Mouse (Mus musculus) CH12.LX (cell line): ENCODE measurements at regions not wholly inside any gene's neighbourhood (a gene's known extent, or its start where the extent isn't known, plus 50 kb on each side); places are given as distances from the start of the nearest gene placed in this dataset.

Source experiments
- CTCF ChIP-seq, 2 experiments: IDR thresholded peaks in 1 of 2; conservative IDR thresholded peaks in 1 of 2; 2 replicates each; pipeline ENCODE4 v1.5.1; 2011 to 2012; ENCODE audit warnings: low read depth in 2 of 2, low read length in 2 of 2, improper control_type of control experiment in 1 of 2, inconsistent platforms in 1 of 2, mild to moderate bottlenecking in 1 of 2, moderate library complexity in 1 of 2
- JUND ChIP-seq: conservative IDR thresholded peaks from 2 replicates; pipeline ENCODE4 v1.6.1; 2011; ENCODE audit warnings: low read depth, low read length, improper control_type of control experiment
- KAT2A ChIP-seq: IDR thresholded peaks from 2 replicates; pipeline ENCODE4 v1.6.1; 2012; ENCODE audit warnings: low read length, improper control_type of control experiment, inconsistent platforms; ENCODE audit not compliant: insufficient replicate concordance
- POLR2A ChIP-seq: IDR thresholded peaks from 2 replicates; pipeline ENCODE4 v1.6.1; 2011; ENCODE audit warnings: low read depth, mild to moderate bottlenecking, improper control_type of control experiment, low read length

GRCm38 (mm10) chr15:50993121-50993520 is 2891.6 kb upstream of the Gm7489 start:
- TF ChIP-seq POLR2A = no peak
- no peak for TF ChIP-seq JUND
- no peak for TF ChIP-seq CTCF (conservative IDR thresholded peaks at IDR 0.05 in 1 of 2, IDR thresholded peaks at IDR 0.05 in 1 of 2; ENCODE audit: low read depth in 2 of 2, low read length in 2 of 2)
- TF ChIP-seq KAT2A = no peak
